Mouse (Mus musculus) layer of hippocampus, postnatal 10 days (tissue): Measurements from ENCODE around the gene Galnt18. TPM values are rescaled to one million over a fixed set of nuclear protein-coding genes. Genes with fewer than 3 reads are reported as not detected.
A peak's percentile ranks its signal among the peaks of the same experiment; 100 is the strongest.

Experiments used
- DNase-seq, 2 experiments: peaks; one replicate each; pipeline ENCODE4 v3.0.0; 2021; ENCODE audit warnings: low spot score in 2 of 2
- total RNA-seq, 2 experiments: library from RNA; stranded (reverse); gene quantifications; 2 replicates each; pipeline ENCODE4 v1.2.3; 2021

Galnt18 gene
- total RNA-seq, 2 experiments from 2014 or later, result 66.0 to 72.4 TPM

GRCm38 (mm10) chr7:111772398-111772797 is 7.4 kb downstream of the Galnt18 start:
- DNase-seq, result no peak

DNA sequence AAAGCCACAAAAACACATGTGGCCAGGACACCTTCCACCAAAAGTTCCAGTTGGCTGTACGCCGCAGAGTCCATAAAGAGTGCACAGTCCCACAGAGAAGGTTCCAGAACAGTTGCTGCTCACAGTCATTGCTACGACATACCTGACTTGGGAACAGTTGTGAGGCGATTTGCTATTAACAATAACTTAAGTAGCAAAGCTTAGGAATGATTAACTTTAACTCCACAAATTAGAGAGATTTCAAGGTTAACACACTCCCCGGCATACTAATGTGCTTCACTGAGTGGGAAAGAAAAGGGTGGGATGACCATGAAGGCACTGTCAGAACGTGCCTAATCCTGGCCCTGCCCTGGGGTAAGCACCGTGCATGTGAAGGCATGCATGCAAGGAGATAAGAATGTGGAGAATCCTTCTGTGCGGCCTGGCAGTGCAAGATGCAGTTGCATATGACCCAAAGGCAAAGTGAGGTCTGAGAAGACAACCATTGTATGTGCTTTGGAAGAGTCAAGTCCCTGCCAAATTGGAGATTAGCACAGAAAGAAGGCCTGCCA is 8.5 kb downstream of the Galnt18 start:
- DNase-seq, result no peak

DNA sequence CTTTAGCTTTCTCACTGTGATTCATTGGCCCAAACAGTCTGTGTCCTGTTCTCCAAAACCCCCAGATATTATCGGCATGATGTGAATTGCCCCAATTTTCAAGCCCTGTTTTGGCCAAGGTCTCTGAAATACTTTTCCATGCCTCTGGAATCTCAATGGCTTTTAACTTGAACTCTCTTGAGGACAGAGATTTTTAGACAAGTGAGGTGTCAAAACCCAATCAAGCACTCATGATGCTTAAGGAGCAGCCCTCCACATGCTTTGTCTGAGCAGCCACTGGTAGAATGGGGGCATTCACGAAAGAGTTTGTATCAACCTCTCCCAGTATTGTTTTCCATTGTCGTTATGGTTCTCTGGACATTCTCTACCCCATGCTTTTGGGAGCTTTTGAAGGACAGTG is 9.2 kb downstream of the Galnt18 start:
- no peak for DNase-seq

DNA sequence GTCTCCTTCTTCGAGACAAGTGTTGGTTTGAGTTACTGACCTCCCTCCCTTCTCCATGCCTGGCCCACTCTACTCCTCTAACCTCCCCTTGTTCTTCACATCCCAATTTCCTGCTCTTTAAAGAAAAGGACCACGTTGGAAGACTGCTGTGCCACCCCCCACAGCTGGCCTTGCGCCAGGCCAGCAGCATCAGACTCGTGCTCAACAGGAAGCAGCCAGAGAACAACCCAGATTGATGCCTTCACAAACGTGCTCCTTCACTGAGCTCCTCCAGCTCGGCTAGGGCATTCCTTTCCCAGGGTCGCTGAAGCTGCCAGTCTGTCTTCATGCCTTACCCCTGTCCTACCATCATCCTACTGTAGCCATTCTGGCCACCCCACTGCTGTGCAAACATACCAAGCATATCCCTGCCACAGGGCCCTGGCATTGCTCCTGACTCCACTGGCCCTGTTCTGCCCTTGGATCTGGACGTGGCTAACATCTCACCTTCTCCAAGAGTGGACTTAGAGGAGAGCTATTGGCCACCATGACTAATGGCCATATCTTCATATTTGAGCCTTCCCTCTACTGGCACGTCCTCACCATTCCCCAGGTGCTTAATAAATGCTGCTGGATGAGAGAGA is 13.5 kb downstream of the Galnt18 start:
- DNase-seq, result no peak

GRCm38 (mm10) chr7:111762754-111763153 is 17.0 kb downstream of the Galnt18 start:
- DNase-seq, result no peak

DNA sequence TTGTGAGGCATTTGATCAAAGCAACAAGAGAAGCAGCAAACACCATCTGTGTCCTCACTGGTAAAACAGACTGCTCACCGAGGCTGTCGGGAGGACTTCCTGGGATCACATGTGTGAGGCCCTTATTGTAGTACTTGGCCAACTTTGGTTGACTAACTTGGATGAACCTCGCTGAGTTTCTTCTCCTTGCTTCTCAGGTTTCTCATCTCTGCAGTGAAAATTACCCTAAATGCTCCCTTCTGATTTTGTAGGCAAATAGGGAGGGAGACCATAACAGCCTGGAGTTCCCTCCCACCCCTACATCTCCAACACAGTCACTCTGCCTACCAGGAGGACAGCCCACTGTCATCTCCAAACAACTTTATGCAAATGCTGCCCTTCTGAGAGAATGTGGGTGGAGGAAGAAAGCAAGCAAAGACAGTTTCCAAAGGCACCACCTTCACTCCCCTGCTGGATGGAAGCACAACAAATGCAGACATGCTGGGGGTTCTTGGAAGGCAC is 31.2 kb downstream of the Galnt18 start:
- DNase-seq, result peak in 1 of 2 experiments; percentile 21

DNA sequence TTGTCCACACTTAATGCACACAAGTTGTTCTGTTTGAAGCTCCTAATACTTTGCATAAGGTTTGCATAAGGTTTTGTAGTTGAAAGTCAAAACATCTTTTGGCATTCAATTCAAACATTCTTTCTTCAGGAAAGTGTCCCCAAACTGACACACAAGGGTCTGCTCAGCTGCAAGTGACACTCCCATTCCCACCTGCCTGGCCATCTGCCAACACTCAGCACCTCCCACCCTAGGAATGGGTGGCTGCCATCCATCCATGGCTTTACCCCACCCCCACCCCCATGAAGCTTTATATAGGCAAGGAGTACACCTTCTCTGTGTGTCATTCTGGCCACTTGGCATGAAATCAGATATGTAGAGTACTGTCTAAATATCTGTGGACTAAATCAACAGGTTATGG is 35.0 kb downstream of the Galnt18 start:
- no peak for DNase-seq

- DNase-seq, result peak in 1 of 2 experiments; percentile 21
Measured at GRCm38 (mm10) chr7:111741595-111741994, 38.2 kb downstream of the Galnt18 start.

GRCm38 (mm10) chr7:111740091-111740490 is 39.7 kb downstream of the Galnt18 start:
- DNase-seq, result no peak

DNA sequence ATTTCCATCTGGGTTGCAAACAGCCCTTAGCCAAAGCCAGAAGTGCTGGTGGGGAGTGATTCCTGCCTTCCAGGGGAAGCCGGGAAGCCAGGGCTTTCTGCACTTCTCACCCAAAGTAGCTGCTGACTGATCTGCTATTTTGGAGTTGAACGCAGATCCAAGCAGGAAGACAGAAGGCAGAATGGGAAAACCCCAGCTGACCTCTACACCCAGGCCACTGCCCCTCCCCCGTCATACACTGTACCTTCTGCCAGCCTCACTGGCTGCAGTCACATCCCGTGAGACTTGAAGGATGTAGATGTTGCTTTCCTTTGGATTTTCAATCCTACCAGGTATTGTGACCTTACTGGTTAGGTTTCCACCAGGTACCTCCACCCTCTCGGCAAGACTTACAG is 40.4 kb downstream of the Galnt18 start:
- DNase-seq, result no peak

GRCm38 (mm10) chr7:111738456-111739370 is 41.1 kb downstream of the Galnt18 start:
- DNase-seq, result peak; percentile 56 to 58

GRCm38 (mm10) chr7:111737426-111737825 is 42.4 kb downstream of the Galnt18 start:
- peak in 1 of 2 experiments; percentile 23 for DNase-seq

- DNase-seq, result peak; percentile 57 to 63
Measured at GRCm38 (mm10) chr7:111736365-111736764, 43.4 kb downstream of the Galnt18 start.

GRCm38 (mm10) chr7:111730346-111731269 is 49.2 kb downstream of the Galnt18 start:
- DNase-seq, result no peak

DNA sequence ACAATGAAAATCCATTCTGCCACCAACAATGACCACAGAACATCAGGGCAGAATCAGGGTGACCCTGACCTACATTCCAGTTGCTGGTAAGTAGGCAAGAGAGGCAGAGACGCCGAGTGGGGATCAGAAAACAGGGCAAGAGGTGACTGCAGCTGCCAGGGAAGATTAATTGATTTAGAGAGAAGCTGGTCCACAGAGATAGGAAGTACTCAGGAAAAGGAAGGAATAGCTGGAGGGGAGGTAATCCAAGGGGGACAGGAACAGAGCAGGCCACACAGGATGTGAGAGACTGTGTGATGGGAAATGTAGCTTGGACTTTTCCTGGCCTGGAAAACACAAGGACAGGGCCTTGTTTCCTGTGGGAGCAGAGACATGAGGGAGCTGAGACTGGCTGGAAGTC is 52.8 kb downstream of the Galnt18 start:
- no peak for DNase-seq

GRCm38 (mm10) chr7:111724730-111725129 is 55.0 kb downstream of the Galnt18 start:
- no peak for DNase-seq

DNA sequence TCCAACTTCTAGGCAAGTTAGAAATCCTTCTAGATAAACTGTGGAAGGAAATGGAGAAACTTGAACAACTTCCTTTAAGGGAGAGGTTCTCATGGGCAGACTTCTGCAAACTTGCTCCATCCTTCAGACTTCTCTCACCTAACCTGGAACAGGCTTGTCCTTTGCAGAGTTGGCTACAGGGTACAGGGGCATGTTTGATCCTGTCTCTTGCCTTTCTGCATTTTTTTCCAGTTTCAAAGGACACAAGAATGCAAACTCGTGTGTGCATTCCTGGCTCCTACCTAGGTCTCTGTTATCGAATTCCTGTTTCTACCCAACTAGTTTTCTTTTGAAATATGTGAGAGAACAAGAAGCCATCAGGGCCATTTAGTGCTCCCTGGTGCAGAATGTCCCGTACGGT is 55.8 kb downstream of the Galnt18 start:
- DNase-seq, result no peak

DNA sequence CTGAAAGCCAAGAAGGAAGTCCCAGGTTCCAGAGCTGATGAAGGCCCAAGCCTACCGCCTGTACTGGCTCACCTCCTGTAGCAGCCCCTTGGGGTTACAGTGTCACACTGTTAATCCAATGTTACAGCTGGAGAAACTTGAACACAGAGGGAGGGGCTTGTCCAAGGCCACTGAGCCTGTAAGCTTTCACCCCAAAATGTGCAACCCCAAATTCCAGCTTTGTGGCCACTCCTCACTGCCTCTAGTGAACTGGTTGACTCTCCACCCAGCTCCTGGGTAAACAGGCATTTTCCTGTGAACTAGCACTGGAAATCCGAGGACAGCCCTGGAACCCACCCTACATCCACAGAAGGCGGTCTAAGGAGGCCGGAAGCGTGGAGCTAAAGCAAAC is 58.5 kb downstream of the Galnt18 start:
- DNase-seq, result no peak

DNA sequence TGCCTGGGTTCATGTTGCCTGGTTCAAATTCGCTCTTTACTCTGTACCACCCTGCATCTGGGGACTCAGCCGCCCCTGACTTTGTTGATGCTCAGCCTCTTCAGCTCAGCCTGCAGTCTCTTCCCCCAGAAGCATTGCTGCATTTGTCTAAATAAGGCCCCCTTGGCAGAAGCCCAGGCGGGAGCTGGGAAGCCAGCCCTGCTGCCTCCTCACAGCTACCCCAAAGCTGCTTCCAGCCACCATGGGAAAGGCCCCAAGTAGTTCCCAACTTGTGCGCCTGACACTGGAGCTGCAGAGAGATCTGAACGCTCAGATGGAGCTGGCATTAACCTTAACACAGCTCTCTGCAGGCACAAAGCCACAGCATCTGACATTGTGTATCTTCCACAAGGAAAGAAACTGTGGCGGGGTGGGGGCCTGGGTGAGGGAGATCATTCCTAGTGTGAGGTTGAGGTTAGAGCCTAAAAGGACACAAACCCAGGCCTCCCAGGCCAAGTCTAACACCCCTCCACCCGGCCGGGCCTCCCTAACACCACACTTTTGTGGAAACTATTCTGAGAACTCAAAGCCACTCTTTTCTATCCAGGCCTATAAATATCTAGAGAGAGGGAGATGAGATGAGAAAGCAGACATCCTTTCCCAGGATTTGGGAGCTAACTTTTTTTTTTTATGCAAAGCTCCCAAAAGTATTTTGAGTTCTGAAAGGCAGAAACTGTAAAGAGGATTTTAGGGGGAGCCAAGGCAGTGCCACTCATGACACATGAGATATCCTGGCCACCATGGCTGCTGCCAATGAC is 59.1 kb downstream of the Galnt18 start:
- peak; percentile 72 to 74 for DNase-seq

GRCm38 (mm10) chr7:111718900-111719299 is 60.9 kb downstream of the Galnt18 start:
- DNase-seq, result no peak
